Mouse (Mus musculus) erythroblast, embryonic 14.5 days (primary cell): ENCODE data around the gene Gpsm1. TPM values are rescaled to one million over a fixed set of nuclear protein-coding genes. Genes with fewer than 3 reads are reported as not detected.

ENCODE experiments used
- H3K27me3 ChIP-seq: 2 replicates; pipeline ENCODE4 v1.6.1; 2012; ENCODE audit warnings: inconsistent platforms; ENCODE audit not compliant: control insufficient read depth
- H3K36me3 ChIP-seq: 2 replicates; pipeline ENCODE4 v1.6.1; 2012; ENCODE audit warnings: mild to moderate bottlenecking, inconsistent platforms; ENCODE audit not compliant: control insufficient read depth
- H3K4me1 ChIP-seq: 2 replicates; pipeline ENCODE4 v1.6.1; 2012; ENCODE audit warnings: inconsistent platforms; ENCODE audit not compliant: control insufficient read depth
- H3K4me3 ChIP-seq: replicated peaks from 2 replicates; pipeline ENCODE3; 2012; ENCODE audit warnings: moderate library complexity, mild to moderate bottlenecking, inconsistent platforms
- H3K9me3 ChIP-seq: 2 replicates; pipeline ENCODE4 v1.6.1; 2012; ENCODE audit warnings: low read length, inconsistent platforms, mixed read lengths; ENCODE audit not compliant: control insufficient read depth
- GATA1 ChIP-seq: IDR thresholded peaks from 2 replicates; pipeline ENCODE4 v1.6.1; 2012; ENCODE audit warnings: low read length, inconsistent platforms, mixed read lengths
- TAL1 ChIP-seq: IDR thresholded peaks from 3 replicates; pipeline ENCODE4 v1.6.1; 2012; ENCODE audit warnings: low read length, inconsistent platforms, mixed read lengths
- polyA plus RNA-seq: library from polyadenylated mRNA; stranded (reverse); fragments of >175 nt; gene quantifications from 2 replicates; pipeline ENCODE4 v1.2.3, GENCODE M21; 2012

Gene Gpsm1
- polyA plus RNA-seq, 1 experiment: 0.03 TPM

- no peaks in the 10 kb centered on the region for H3K9me3 ChIP-seq
- peaks cover 38% of the 10 kb centered on the region for H3K4me1 ChIP-seq
- peak overlapping the region; percentile 73 for H3K4me3 ChIP-seq
- peaks cover 78% of the 10 kb centered on the region for H3K36me3 ChIP-seq
- TF ChIP-seq GATA1 (no peak), TAL1 (no peak)
- H3K27me3 ChIP-seq: no peaks in the 10 kb centered on the region
Observed at GRCm38 (mm10) chr2:26387713-26388112, 72.4 kb downstream of the Gpsm1 start.

- H3K9me3 ChIP-seq: no peaks in the 10 kb centered on the region
- H3K4me1 ChIP-seq: peaks cover 38% of the 10 kb centered on the region
- peak overlapping the region; percentile 73 for H3K4me3 ChIP-seq
- TF ChIP-seq GATA1 (no peak), TAL1 (no peak)
- H3K36me3 ChIP-seq: peaks cover 78% of the 10 kb centered on the region
- no peaks in the 10 kb centered on the region for H3K27me3 ChIP-seq
Observed at GRCm38 (mm10) chr2:26388682-26389153, 73.4 kb downstream of the Gpsm1 start.

GRCm38 (mm10) chr2:26389154-26389690, 73.9 kb downstream of the Gpsm1 start, which contains the start of the genes Entr1 and Pmpca:
TSS of gene Entr1 (minus strand) at chr2:26389316.
TSS of gene Pmpca (plus strand) at chr2:26389339.
- H3K9me3 ChIP-seq: no peaks in the 10 kb centered on the region
- H3K36me3 ChIP-seq: peaks cover 78% of the 10 kb centered on the region
- no peak for TF ChIP-seq TAL1
- no peak for TF ChIP-seq GATA1
- H3K4me1 ChIP-seq: peaks cover 38% of the 10 kb centered on the region
- H3K4me3 ChIP-seq: peak within 1 kb of the TSS; percentile 73
- no peaks in the 10 kb centered on the region for H3K27me3 ChIP-seq

- no peaks in the 10 kb centered on the region for H3K27me3 ChIP-seq
- H3K36me3 ChIP-seq: peaks cover 78% of the 10 kb centered on the region
- H3K4me1 ChIP-seq: peaks cover 38% of the 10 kb centered on the region
- H3K9me3 ChIP-seq: no peaks in the 10 kb centered on the region
- TF ChIP-seq TAL1: no peak
- peak overlapping the region; percentile 28 for H3K4me3 ChIP-seq
Observed at GRCm38 (mm10) chr2:26390954-26391353, 75.6 kb downstream of the Gpsm1 start.

GRCm38 (mm10) chr2:26391617-26392016, 76.3 kb downstream of the Gpsm1 start:
- Histone ChIP-seq H3K27me3 (no peaks in the 10 kb centered on the region), H3K9me3 (no peaks in the 10 kb centered on the region), H3K4me1 (peaks cover 36% of the 10 kb centered on the region), H3K36me3 (peaks cover 78% of the 10 kb centered on the region), H3K4me3 (no peak overlapping the region)
- TF ChIP-seq GATA1 (no peak), TAL1 (no peak)

Other genes starting within 250 kb of the Gpsm1 start
- gene Nacc2, start 192.3 kb upstream of the Gpsm1 start, polyA plus RNA-seq: 0.08 and 0.17 TPM in 2 replicates
- gene Lhx3, start 107.2 kb upstream of the Gpsm1 start, polyA plus RNA-seq: not detected in 2 replicates
- gene Qsox2, start 78.0 kb upstream of the Gpsm1 start, polyA plus RNA-seq: 0.36 and 0.45 TPM in 2 replicates
- under 0.01 TPM in 2 replicates for gene Ccdc187, start 21.0 kb upstream of the Gpsm1 start, polyA plus RNA-seq
- gene Dnlz, start 36.6 kb downstream of the Gpsm1 start, polyA plus RNA-seq: 1.4 TPM in 2 replicates
- 0.20 and 0.22 TPM in 2 replicates for gene Card9, start 45.4 kb downstream of the Gpsm1 start, polyA plus RNA-seq
- gene Snapc4, start 65.1 kb downstream of the Gpsm1 start, polyA plus RNA-seq: 1.6 and 2.3 TPM in 2 replicates
- 4.4 and 5.4 TPM in 2 replicates for gene Entr1, start 73.8 kb downstream of the Gpsm1 start, polyA plus RNA-seq
- 12.5 and 18.3 TPM in 2 replicates for gene Pmpca, start 73.8 kb downstream of the Gpsm1 start, polyA plus RNA-seq
- gene Inpp5e, start 93.7 kb downstream of the Gpsm1 start, polyA plus RNA-seq: 0.75 and 0.98 TPM in 2 replicates
- 0.67 and 1.1 TPM in 2 replicates for gene Sec16a, start 129.7 kb downstream of the Gpsm1 start, polyA plus RNA-seq
- 0.07 and 0.41 TPM in 2 replicates for gene Notch1, start 201.1 kb downstream of the Gpsm1 start, polyA plus RNA-seq